Mouse (Mus musculus) cerebellum, postnatal 14 days (tissue): Measurements from ENCODE around the gene Igfbp3.

Experiments
- DNase-seq, 2 experiments: peaks; one replicate each; pipeline ENCODE4 v3.0.0; 2021; ENCODE audit warnings: mixed read lengths in 2 of 2

Gene Igfbp3

GRCm38 (mm10) chr11:7213501-7214341, at the start of gene Igfbp3:
Igfbp3 (minus strand) TSS chr11:7213923.
- DNase-seq: peak; percentile 84 to 89

- no peak for DNase-seq
Measured at GRCm38 (mm10) chr11:7250870-7251269, 37.1 kb upstream of the Igfbp3 start.

GRCm38 (mm10) chr11:7250415-7250814, 36.7 kb upstream of the Igfbp3 start:
- no peak for DNase-seq

- no peak for DNase-seq
Measured at GRCm38 (mm10) chr11:7244782-7245181, 31.1 kb upstream of the Igfbp3 start.

- DNase-seq: no peak
Measured at GRCm38 (mm10) chr11:7239041-7239740, 25.5 kb upstream of the Igfbp3 start.

GRCm38 (mm10) chr11:7238546-7238945, 24.8 kb upstream of the Igfbp3 start:
- no peak for DNase-seq

GRCm38 (mm10) chr11:7237712-7238111, 24.0 kb upstream of the Igfbp3 start:
- no peak for DNase-seq

- no peak for DNase-seq
Measured at GRCm38 (mm10) chr11:7236751-7237150, 23.0 kb upstream of the Igfbp3 start.

GRCm38 (mm10) chr11:7234981-7235609, 21.4 kb upstream of the Igfbp3 start:
- no peak for DNase-seq

- no peak for DNase-seq
Measured at GRCm38 (mm10) chr11:7234436-7234835, 20.7 kb upstream of the Igfbp3 start.

- DNase-seq: no peak
Measured at GRCm38 (mm10) chr11:7233333-7233732, 19.6 kb upstream of the Igfbp3 start.

- DNase-seq: no peak
Measured at GRCm38 (mm10) chr11:7231958-7232357, 18.2 kb upstream of the Igfbp3 start.

GRCm38 (mm10) chr11:7230000-7230399, 16.3 kb upstream of the Igfbp3 start:
- DNase-seq: no peak

GRCm38 (mm10) chr11:7228107-7228506, 14.4 kb upstream of the Igfbp3 start:
- no peak for DNase-seq

- no peak for DNase-seq
Measured at GRCm38 (mm10) chr11:7226810-7227550, 13.3 kb upstream of the Igfbp3 start.

GRCm38 (mm10) chr11:7226200-7226599, 12.5 kb upstream of the Igfbp3 start:
- DNase-seq: peak; percentile 61

- peak in 1 of 2 experiments; percentile 40 for DNase-seq
Measured at GRCm38 (mm10) chr11:7221826-7222225, 8.1 kb upstream of the Igfbp3 start.

- DNase-seq: peak; percentile 89 to 90
Measured at GRCm38 (mm10) chr11:7215703-7216102, 2.0 kb upstream of the Igfbp3 start.

GRCm38 (mm10) chr11:7214761-7215160, 1.0 kb upstream of the Igfbp3 start:
- peak; percentile 87 to 90 for DNase-seq

- no peak for DNase-seq
Measured at GRCm38 (mm10) chr11:7214342-7214660, 578 bp upstream of the Igfbp3 start.

GRCm38 (mm10) chr11:7213161-7213500, 592 bp downstream of the Igfbp3 start:
- DNase-seq: no peak

GRCm38 (mm10) chr11:7212126-7212798, 1.5 kb downstream of the Igfbp3 start:
- DNase-seq: no peak

- peak; percentile 62 to 64 for DNase-seq
Measured at GRCm38 (mm10) chr11:7211211-7211610, 2.5 kb downstream of the Igfbp3 start.
